8 mouse cellular contexts compared by ENCODE assay signal in the genomic region with DNA sequence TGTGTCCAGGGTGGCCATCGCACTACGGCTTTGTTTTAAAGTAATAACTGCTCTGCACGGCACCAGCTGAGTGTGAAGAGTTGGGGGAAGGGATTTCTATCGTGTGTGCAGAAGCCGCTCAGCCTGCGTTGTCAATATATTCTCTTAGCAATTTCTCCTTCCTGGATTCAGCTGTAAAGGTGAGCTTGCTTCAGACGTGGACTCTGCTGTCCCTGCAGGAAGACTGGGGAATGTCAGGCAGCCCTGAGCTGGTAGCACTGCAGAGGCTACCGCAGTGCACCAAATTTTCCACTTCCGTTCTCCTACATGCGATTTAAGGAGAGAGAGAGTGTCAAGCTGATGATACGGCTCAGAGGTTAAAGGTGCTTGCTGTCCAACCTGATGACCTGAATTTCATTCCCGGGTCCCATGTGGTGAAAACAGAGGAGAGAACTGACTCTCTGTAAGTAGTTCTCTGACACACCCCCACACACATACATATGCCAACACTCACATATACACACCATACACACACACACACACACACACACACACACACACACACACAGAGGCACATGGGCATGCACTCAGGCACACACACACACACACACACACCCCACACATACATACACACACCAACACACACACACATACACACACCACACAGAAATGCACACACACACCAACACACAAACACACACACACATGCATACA. TPM values are rescaled to one million over a fixed set of nuclear protein-coding genes. Genes with fewer than 3 reads are reported as not detected.
A peak's percentile ranks its signal among the peaks of the same experiment; 100 is the strongest.
DNase-seq lines count a peak whose midpoint lies in the region; ATAC-seq and TF ChIP-seq lines count a peak whose summit lies in the region.

No protein-coding gene starts in this region.

- no peaks in the 10 kb centered on the region for H3K27me3 ChIP-seq in hindbrain, postnatal 0 days (ENCODE audit: insufficient read depth, low read length)
- H3K27me3 ChIP-seq in midbrain, embryonic 15.5 days (replicated peaks), result no peaks in the 10 kb centered on the region

- H3K4me1 ChIP-seq in hindbrain, postnatal 0 days (ENCODE audit: insufficient read depth, low read length), result no peaks in the 10 kb centered on the region
- no peaks in the 10 kb centered on the region for H3K4me1 ChIP-seq in midbrain, embryonic 15.5 days

- peak; percentile 86 for TF ChIP-seq CTCF in hindbrain, postnatal 0 days (IDR thresholded peaks at IDR 0.05; ENCODE audit: low read depth)

- intact Hi-C loops in left cerebral cortex, postnatal 25 days (cut with DNase I), result no loop called here

- H3K9me3 ChIP-seq in hindbrain, postnatal 0 days (ENCODE audit: low read length), result no peaks in the 10 kb centered on the region
- no peaks in the 10 kb centered on the region for H3K9me3 ChIP-seq in midbrain, embryonic 15.5 days

- peak; percentile 46 for DNase-seq in adrenal gland, postnatal 10 days
- no peak for DNase-seq in adrenal gland, postnatal 4 days (ENCODE audit: low spot score in 2 of 2)
- peak; percentile 9 to 14 for DNase-seq in B cell, adult 2 months
- DNase-seq in cerebellum, adult 9-11 months, result peak; percentile 12
- DNase-seq in hindbrain, postnatal 0 days (ENCODE audit: low spot score), result peak; percentile 80
- DNase-seq in left cerebral cortex, postnatal 25 days (ENCODE audit: low spot score in 2 of 2), result peak; percentile 23 to 24
- no peak for DNase-seq in spleen, postnatal 14 days (ENCODE audit: low spot score in 2 of 2)

- no peak overlapping the region for H3K4me2 ChIP-seq in hindbrain, postnatal 0 days (ENCODE audit: low read depth, low read length)
- H3K4me2 ChIP-seq in midbrain, embryonic 15.5 days, result no peak overlapping the region

- ATAC-seq in hindbrain, postnatal 0 days, result peak; percentile 94
- peak; percentile 93 for ATAC-seq in midbrain, embryonic 15.5 days (replicated peaks)

- H3K9ac ChIP-seq in hindbrain, postnatal 0 days (replicated peaks; ENCODE audit: low read length), result no peak overlapping the region
- H3K9ac ChIP-seq in midbrain, embryonic 15.5 days, result no peak overlapping the region

- 53% methylated on average over 12 of the region's 12 CpGs for WGBS in hindbrain, postnatal 0 days
- WGBS in midbrain, embryonic 15.5 days, result 59% methylated on average over 12 of the region's 12 CpGs

- no peak overlapping the region for H3K4me3 ChIP-seq in hindbrain, postnatal 0 days (ENCODE audit: low read length)
- H3K4me3 ChIP-seq in midbrain, embryonic 15.5 days, result no peak overlapping the region

- H3K27ac ChIP-seq in hindbrain, postnatal 0 days, result peak overlapping the region; percentile 54; the same call in 1 of the 2 replicates
- no peak overlapping the region for H3K27ac ChIP-seq in midbrain, embryonic 15.5 days

- no peaks in the 10 kb centered on the region for H3K36me3 ChIP-seq in hindbrain, postnatal 0 days (ENCODE audit: insufficient read depth, low read length)
- no peaks in the 10 kb centered on the region for H3K36me3 ChIP-seq in midbrain, embryonic 15.5 days (replicated peaks)

RNA-seq across cellular contexts. Expression of a gene that starts 59.9 kb away (rescaled TPM):
- total RNA-seq in adrenal gland, postnatal 10 days (2021), result 100 to 1,000 TPM; 171 to 172 TPM
- 100 to 1,000 TPM in 1 of 2 experiments, 10 to 100 TPM in 1; 98.1 to 101 TPM for total RNA-seq in adrenal gland, postnatal 4 days (2021)
- total RNA-seq in hindbrain, postnatal 0 days (2014; rRNA removed), result 50.0 and 50.9 TPM in 2 replicates
- 90.5 and 91.9 TPM in 2 replicates for polyA plus RNA-seq in hindbrain, postnatal 0 days (2015; fragmentation: Nextera tagmentation; extraction: Ambion mirVana)
- 10 to 100 TPM; 44.1 to 44.4 TPM for total RNA-seq in left cerebral cortex, postnatal 25 days (2021)
- polyA plus RNA-seq in midbrain, embryonic 15.5 days (2015; fragmentation: Nextera tagmentation; extraction: Ambion mirVana), result 108 and 113 TPM in 2 replicates

Comparison
In these comparisons a context has a peak if more than half of its experiments do, and no peak if none do; other contexts are left out.
1. DNase-seq: peak in adrenal gland, postnatal 10 days (single experiment), B cell, adult 2 months (2 of 2), cerebellum, adult 9-11 months (single experiment), hindbrain, postnatal 0 days (single experiment) and left cerebral cortex, postnatal 25 days (2 of 2); none in adrenal gland, postnatal 4 days (0 of 2) and spleen, postnatal 14 days (0 of 2).